8 mouse cellular contexts compared by ENCODE assay signal in genomic region chr11:62613657-62614365, GRCm38 (mm10). TPM values are rescaled to one million over a fixed set of nuclear protein-coding genes. Genes with fewer than 3 reads are reported as not detected.
DNase-seq lines count a peak whose midpoint lies in the region; ATAC-seq and TF ChIP-seq lines count a peak whose summit lies in the region.

No protein-coding gene starts in this region.

- peaks cover 31% of the 10 kb centered on the region for H3K36me3 ChIP-seq in embryonic facial prominence, embryonic 15.5 days
- H3K36me3 ChIP-seq in heart, embryonic 10.5 days, result peaks cover 60% of the 10 kb centered on the region
- H3K36me3 ChIP-seq in kidney, embryonic 14.5 days (ENCODE audit: control insufficient read depth, insufficient read depth, low read length), result peaks cover 23% of the 10 kb centered on the region
- peaks cover 39% of the 10 kb centered on the region for H3K36me3 ChIP-seq in limb, embryonic 14.5 days (ENCODE audit: control insufficient read depth, insufficient read depth, low read length)
- peaks cover 6% of the 10 kb centered on the region for H3K36me3 ChIP-seq in midbrain, postnatal 0 days (ENCODE audit: insufficient read depth, low read length)

- H3K27me3 ChIP-seq in embryonic facial prominence, embryonic 15.5 days, result no peaks in the 10 kb centered on the region
- H3K27me3 ChIP-seq in heart, embryonic 10.5 days (ENCODE audit: insufficient read depth, poor library complexity, severe bottlenecking), result no peaks in the 10 kb centered on the region
- no peaks in the 10 kb centered on the region for H3K27me3 ChIP-seq in kidney, embryonic 14.5 days (ENCODE audit: control insufficient read depth, insufficient read depth, low read length)
- H3K27me3 ChIP-seq in limb, embryonic 14.5 days (ENCODE audit: control insufficient read depth, insufficient read depth, low read length), result no peaks in the 10 kb centered on the region
- no peaks in the 10 kb centered on the region for H3K27me3 ChIP-seq in midbrain, postnatal 0 days (ENCODE audit: insufficient read depth, low read length)

- H3K4me1 ChIP-seq in bone marrow, adult 2 months (ENCODE audit: control insufficient read depth, insufficient read depth, low read length), result no peaks in the 10 kb centered on the region; the same call in 1 of the 2 replicates
- H3K4me1 ChIP-seq in embryonic facial prominence, embryonic 15.5 days, result peaks cover 21% of the 10 kb centered on the region
- peaks cover 17% of the 10 kb centered on the region for H3K4me1 ChIP-seq in heart, embryonic 10.5 days
- H3K4me1 ChIP-seq in kidney, embryonic 14.5 days (ENCODE audit: control insufficient read depth, insufficient read depth, low read length), result no peaks in the 10 kb centered on the region
- H3K4me1 ChIP-seq in limb, embryonic 14.5 days (ENCODE audit: control insufficient read depth, insufficient read depth, low read length), result peaks cover 4% of the 10 kb centered on the region; the same call in 1 of the 2 replicates
- no peaks in the 10 kb centered on the region; the same call in 1 of the 2 replicates for H3K4me1 ChIP-seq in midbrain, postnatal 0 days (ENCODE audit: insufficient read depth, low read length)

- H3K4me2 ChIP-seq in embryonic facial prominence, embryonic 15.5 days (replicated peaks), result peak overlapping the region; percentile 44
- peak overlapping the region; percentile 34 for H3K4me2 ChIP-seq in kidney, embryonic 14.5 days (replicated peaks; ENCODE audit: low read depth, low read length)
- peak overlapping the region; percentile 35 for H3K4me2 ChIP-seq in limb, embryonic 14.5 days (replicated peaks; ENCODE audit: low read depth, low read length, severe bottlenecking)
- peak overlapping the region; percentile 44 for H3K4me2 ChIP-seq in midbrain, postnatal 0 days (ENCODE audit: low read depth, low read length, poor library complexity, severe bottlenecking)

- DNase-seq in A20 (ENCODE audit: low read depth, low spot score), result peak; percentile 88
- peak; percentile 96 for DNase-seq in heart, embryonic 10.5 days (ENCODE audit: low spot score)
- DNase-seq in limb, embryonic 14.5 days (ENCODE audit: low spot score), result peak; percentile 98
- peak; percentile 99 for DNase-seq in midbrain, postnatal 0 days (ENCODE audit: low spot score)
- peak; percentile 80 to 91 for DNase-seq in spleen, postnatal 10 days (ENCODE audit: low spot score in 2 of 2)

- no peak overlapping the region for H3K9ac ChIP-seq in embryonic facial prominence, embryonic 15.5 days
- peak overlapping the region; percentile 37 for H3K9ac ChIP-seq in kidney, embryonic 14.5 days (ENCODE audit: low read depth, low read length)
- peak overlapping the region; percentile 34 for H3K9ac ChIP-seq in limb, embryonic 14.5 days (ENCODE audit: low read depth, low read length, severe bottlenecking)
- peak overlapping the region; percentile 6 for H3K9ac ChIP-seq in midbrain, postnatal 0 days (replicated peaks; ENCODE audit: low read length, poor library complexity, severe bottlenecking)

- peak; percentile 89 for ATAC-seq in embryonic facial prominence, embryonic 15.5 days (ENCODE audit: insufficient number of reproducible peaks, low FRiP score, low TSS enrichment, low read depth)
- ATAC-seq in kidney, embryonic 14.5 days (ENCODE audit: low FRiP score, low TSS enrichment), result peak; percentile 95
- ATAC-seq in limb, embryonic 14.5 days (ENCODE audit: low FRiP score, low read depth), result peak; percentile 93
- ATAC-seq in midbrain, postnatal 0 days (ENCODE audit: low FRiP score), result peak; percentile 92

- peak; percentile 23; the same call in 1 of the 2 replicates for TF ChIP-seq POLR2A in bone marrow, adult 2 months (IDR thresholded peaks at IDR 0.05; ENCODE audit: borderline replicate concordance, control insufficient read depth, low read depth, low read length)
- TF ChIP-seq POLR2A in limb, embryonic 14.5 days (IDR thresholded peaks at IDR 0.05; ENCODE audit: borderline replicate concordance, extremely low read depth, insufficient read depth, insufficient read length), result 0 out of 2 replicates have a peak, but pooled peaks have one; percentile 53

- no peaks in the 10 kb centered on the region for H3K9me3 ChIP-seq in embryonic facial prominence, embryonic 15.5 days (replicated peaks)
- H3K9me3 ChIP-seq in heart, embryonic 10.5 days, result no peaks in the 10 kb centered on the region
- no peaks in the 10 kb centered on the region for H3K9me3 ChIP-seq in kidney, embryonic 14.5 days (ENCODE audit: control insufficient read depth, low read length)
- H3K9me3 ChIP-seq in limb, embryonic 14.5 days (ENCODE audit: control insufficient read depth, low read length), result no peaks in the 10 kb centered on the region
- no peaks in the 10 kb centered on the region for H3K9me3 ChIP-seq in midbrain, postnatal 0 days (ENCODE audit: low read length)

- 40% methylated on average over 19 of the region's 19 CpGs for WGBS in bone marrow, adult 2 months
- WGBS in embryonic facial prominence, embryonic 15.5 days, result 8% methylated on average over 19 of the region's 19 CpGs
- WGBS in heart, embryonic 10.5 days, result 21% methylated on average over 19 of the region's 19 CpGs
- 13% methylated on average over 19 of the region's 19 CpGs for WGBS in kidney, embryonic 14.5 days
- 14% methylated on average over 19 of the region's 19 CpGs for WGBS in limb, embryonic 14.5 days
- 5% methylated on average over 19 of the region's 19 CpGs for WGBS in midbrain, postnatal 0 days

- H3K27ac ChIP-seq in bone marrow, adult 2 months (ENCODE audit: control insufficient read depth, insufficient read depth, low read depth, low read length, poor library complexity), result no peak overlapping the region
- peak overlapping the region; percentile 84 for H3K27ac ChIP-seq in embryonic facial prominence, embryonic 15.5 days (replicated peaks)
- peak overlapping the region; percentile 83 for H3K27ac ChIP-seq in heart, embryonic 10.5 days
- peak overlapping the region; percentile 66 for H3K27ac ChIP-seq in kidney, embryonic 14.5 days (ENCODE audit: low read depth, low read length)
- peak overlapping the region; percentile 79 for H3K27ac ChIP-seq in limb, embryonic 14.5 days (replicated peaks; ENCODE audit: low read depth, low read length)
- peak overlapping the region; percentile 84 for H3K27ac ChIP-seq in midbrain, postnatal 0 days (ENCODE audit: low read depth, low read length)

- no peak overlapping the region for H3K4me3 ChIP-seq in bone marrow, adult 2 months (replicated peaks; ENCODE audit: control insufficient read depth, low read depth, low read length)
- H3K4me3 ChIP-seq in embryonic facial prominence, embryonic 15.5 days (replicated peaks), result peak overlapping the region; percentile 28
- peak overlapping the region; percentile 42 for H3K4me3 ChIP-seq in heart, embryonic 10.5 days
- H3K4me3 ChIP-seq in kidney, embryonic 14.5 days (ENCODE audit: low read length), result peak overlapping the region; percentile 15; the same call in 1 of the 2 replicates
- H3K4me3 ChIP-seq in limb, embryonic 14.5 days (replicated peaks; ENCODE audit: low read length), result peak overlapping the region; percentile 15
- H3K4me3 ChIP-seq in midbrain, postnatal 0 days (ENCODE audit: low read depth, low read length), result peak overlapping the region; percentile 23; the same call in 1 of the 2 replicates

- peak; percentile 99 for TF ChIP-seq CTCF in bone marrow, adult 2 months (IDR thresholded peaks at IDR 0.05; ENCODE audit: control insufficient read depth, insufficient read depth, low read length)
- TF ChIP-seq CTCF in midbrain, postnatal 0 days (IDR thresholded peaks at IDR 0.05), result peak; percentile 100

RNA-seq across cellular contexts. Expression of gene Lrrc75a, which starts 34.5 kb away (rescaled TPM):
- polyA plus RNA-seq in bone marrow, adult 2 months (2011; ENCODE audit: insufficient read depth, insufficient read length, low replicate concordance, missing spikeins), result 0.49 and 2.5 TPM in 2 replicates
- 16.2 and 16.3 TPM in 2 replicates for polyA plus RNA-seq in embryonic facial prominence, embryonic 15.5 days (2015; fragmentation: Nextera tagmentation; extraction: Ambion mirVana)
- 14.9 and 17.2 TPM in 2 replicates for polyA plus RNA-seq in heart, embryonic 10.5 days (2016; fragmentation: Nextera tagmentation; extraction: Ambion mirVana)
- polyA plus RNA-seq in kidney, embryonic 14.5 days (2014; fragmentation: Nextera tagmentation; extraction: Ambion mirVana), result 16.4 and 18.7 TPM in 2 replicates
- 19.2 and 25.6 TPM in 2 replicates for polyA plus RNA-seq in limb, embryonic 14.5 days (2012; rRNA removed)
- 13.7 and 20.5 TPM in 2 replicates for polyA plus RNA-seq in limb, embryonic 14.5 days (2014; fragmentation: Nextera tagmentation; extraction: Ambion mirVana)
- total RNA-seq in midbrain, postnatal 0 days (2014; rRNA removed), result 23.3 and 25.9 TPM in 2 replicates
- polyA plus RNA-seq in midbrain, postnatal 0 days (2015; fragmentation: Nextera tagmentation; extraction: Ambion mirVana), result 6.9 and 7.4 TPM in 2 replicates

RNA-seq across cellular contexts. Expression of gene Mmgt2, which starts 34.7 kb away (rescaled TPM):
- polyA plus RNA-seq in bone marrow, adult 2 months (2011; ENCODE audit: insufficient read depth, insufficient read length, low replicate concordance, missing spikeins), result 5.2 and 6.8 TPM in 2 replicates
- 51.4 and 52.4 TPM in 2 replicates for polyA plus RNA-seq in embryonic facial prominence, embryonic 15.5 days (2015; fragmentation: Nextera tagmentation; extraction: Ambion mirVana)
- polyA plus RNA-seq in heart, embryonic 10.5 days (2016; fragmentation: Nextera tagmentation; extraction: Ambion mirVana), result 40.5 and 49.6 TPM in 2 replicates
- polyA plus RNA-seq in kidney, embryonic 14.5 days (2014; fragmentation: Nextera tagmentation; extraction: Ambion mirVana), result 63.4 and 63.8 TPM in 2 replicates
- 69.7 and 87.4 TPM in 2 replicates for polyA plus RNA-seq in limb, embryonic 14.5 days (2012; rRNA removed)
- 56.9 and 66.1 TPM in 2 replicates for polyA plus RNA-seq in limb, embryonic 14.5 days (2014; fragmentation: Nextera tagmentation; extraction: Ambion mirVana)
- total RNA-seq in midbrain, postnatal 0 days (2014; rRNA removed), result 24.0 and 58.3 TPM in 2 replicates
- polyA plus RNA-seq in midbrain, postnatal 0 days (2015; fragmentation: Nextera tagmentation; extraction: Ambion mirVana), result 22.7 and 23.4 TPM in 2 replicates

RNA-seq across cellular contexts. Expression of gene Trpv2, which starts 39.5 kb away (rescaled TPM):
- 10.0 and 22.0 TPM in 2 replicates for polyA plus RNA-seq in bone marrow, adult 2 months (2011; ENCODE audit: insufficient read depth, insufficient read length, low replicate concordance, missing spikeins)
- polyA plus RNA-seq in embryonic facial prominence, embryonic 15.5 days (2015; fragmentation: Nextera tagmentation; extraction: Ambion mirVana), result 5.3 and 6.4 TPM in 2 replicates
- 4.2 and 5.9 TPM in 2 replicates for polyA plus RNA-seq in heart, embryonic 10.5 days (2016; fragmentation: Nextera tagmentation; extraction: Ambion mirVana)
- 1.2 and 1.4 TPM in 2 replicates for polyA plus RNA-seq in kidney, embryonic 14.5 days (2014; fragmentation: Nextera tagmentation; extraction: Ambion mirVana)
- 2.7 and 2.8 TPM in 2 replicates for polyA plus RNA-seq in limb, embryonic 14.5 days (2012; rRNA removed)
- 2.9 and 4.3 TPM in 2 replicates for polyA plus RNA-seq in limb, embryonic 14.5 days (2014; fragmentation: Nextera tagmentation; extraction: Ambion mirVana)
- 55.4 and 62.0 TPM in 2 replicates for total RNA-seq in midbrain, postnatal 0 days (2014; rRNA removed)
- polyA plus RNA-seq in midbrain, postnatal 0 days (2015; fragmentation: Nextera tagmentation; extraction: Ambion mirVana), result 31.0 and 32.9 TPM in 2 replicates
